Mouse (Mus musculus) embryonic fibroblast, embryonic 13.5 days (primary cell): ENCODE results near the gene Ipo11. TPM values are rescaled to one million over a fixed set of nuclear protein-coding genes. Genes with fewer than 3 reads are reported as not detected.
"Not testable (repeated sequence)": the region's sequence is repeated elsewhere in the genome, so short reads cannot be mapped to it uniquely, and the experiment has no call there.

Experiments
- H3K27ac ChIP-seq: 2 replicates; pipeline ENCODE4 v1.5.1; 2012; ENCODE audit warnings: low read length, control low read depth, inconsistent platforms; ENCODE audit not compliant: insufficient read depth
- H3K4me1 ChIP-seq: 2 replicates; pipeline ENCODE4 v1.6.1; 2011; ENCODE audit warnings: low read length; ENCODE audit not compliant: control insufficient read depth, insufficient read depth
- H3K4me3 ChIP-seq: 2 replicates; pipeline ENCODE4 v1.5.1; 2011; ENCODE audit warnings: mild to moderate bottlenecking, control low read depth, low read length; ENCODE audit not compliant: insufficient read depth
- CTCF ChIP-seq: IDR thresholded peaks from 2 replicates; pipeline ENCODE4 v1.5.1; 2011; ENCODE audit warnings: mild to moderate bottlenecking, control low read depth, low read length, moderate library complexity, borderline replicate concordance; ENCODE audit not compliant: insufficient read depth
- POLR2A ChIP-seq: IDR thresholded peaks from 2 replicates; pipeline ENCODE4 v1.6.1; 2011; ENCODE audit warnings: low read depth, mild to moderate bottlenecking, control low read depth, low read length, moderate library complexity
- polyA plus RNA-seq: library from polyadenylated mRNA; stranded (reverse); fragments of >200 nt; gene quantifications from 2 replicates; pipeline ENCODE4 v1.2.4, GENCODE M21; 2011; ENCODE audit warnings: low read depth; ENCODE audit not compliant: missing spikeins, insufficient read length

Ipo11 gene
- polyA plus RNA-seq, 1 experiment: 38.1 TPM

- Histone ChIP-seq H3K27ac (no peak overlapping the region), H3K4me1 (no peaks in the 10 kb centered on the region), H3K4me3 (no peak overlapping the region)
- TF ChIP-seq POLR2A (no peak), CTCF (no peak)
These were observed 29.5 kb downstream of the Ipo11 start for GRCm38 (mm10) chr13:106907273-106907672.

GRCm38 (mm10) chr13:106905154-106905553, 31.6 kb downstream of the Ipo11 start:
- not testable (repeated sequence) for H3K27ac ChIP-seq, H3K4me3 ChIP-seq, H3K4me1 ChIP-seq

- Histone ChIP-seq H3K4me3 (no peak overlapping the region), H3K4me1 (no peaks in the 10 kb centered on the region), H3K27ac (no peak overlapping the region)
- no peak for TF ChIP-seq POLR2A
These were observed 32.1 kb downstream of the Ipo11 start for GRCm38 (mm10) chr13:106904637-106905036.

GRCm38 (mm10) chr13:106894284-106894683, 42.5 kb downstream of the Ipo11 start:
- TF ChIP-seq POLR2A: no peak
- TF ChIP-seq CTCF: no peak
- Histone ChIP-seq H3K4me1 (no peaks in the 10 kb centered on the region), H3K4me3 (no peak overlapping the region), H3K27ac (no peak overlapping the region)

GRCm38 (mm10) chr13:106893701-106894100, 43.1 kb downstream of the Ipo11 start:
- no peak overlapping the region for H3K27ac ChIP-seq
- TF ChIP-seq POLR2A (no peak), CTCF (no peak)
- H3K4me3 ChIP-seq: no peak overlapping the region
- H3K4me1 ChIP-seq: no peaks in the 10 kb centered on the region

DNA sequence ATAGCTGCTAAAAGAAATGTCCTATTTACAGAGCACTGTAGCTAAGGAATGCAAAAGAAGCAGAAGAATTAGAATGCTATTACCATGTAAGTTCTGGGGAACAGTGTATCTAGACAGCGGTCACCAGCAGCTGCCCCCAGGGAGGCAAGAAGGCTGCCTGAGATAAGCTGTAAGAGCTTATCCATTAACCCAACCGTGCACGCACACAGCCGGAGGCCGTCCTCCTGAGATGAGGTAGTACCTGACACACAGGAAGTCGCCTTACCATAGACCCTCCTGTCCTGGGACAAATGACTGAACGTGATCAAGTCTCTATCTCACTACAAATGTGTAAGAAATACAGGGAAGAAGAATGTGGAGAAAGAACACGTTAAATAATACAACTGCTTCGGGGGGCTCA, 43.6 kb downstream of the Ipo11 start:
- Histone ChIP-seq H3K27ac (no peak overlapping the region), H3K4me1 (no peaks in the 10 kb centered on the region), H3K4me3 (no peak overlapping the region)
- TF ChIP-seq POLR2A (no peak), CTCF (no peak)

GRCm38 (mm10) chr13:106887364-106887763, 49.4 kb downstream of the Ipo11 start:
- H3K4me3 ChIP-seq: no peak overlapping the region
- TF ChIP-seq POLR2A (no peak), CTCF (no peak)
- no peaks in the 10 kb centered on the region for H3K4me1 ChIP-seq
- no peak overlapping the region for H3K27ac ChIP-seq

DNA sequence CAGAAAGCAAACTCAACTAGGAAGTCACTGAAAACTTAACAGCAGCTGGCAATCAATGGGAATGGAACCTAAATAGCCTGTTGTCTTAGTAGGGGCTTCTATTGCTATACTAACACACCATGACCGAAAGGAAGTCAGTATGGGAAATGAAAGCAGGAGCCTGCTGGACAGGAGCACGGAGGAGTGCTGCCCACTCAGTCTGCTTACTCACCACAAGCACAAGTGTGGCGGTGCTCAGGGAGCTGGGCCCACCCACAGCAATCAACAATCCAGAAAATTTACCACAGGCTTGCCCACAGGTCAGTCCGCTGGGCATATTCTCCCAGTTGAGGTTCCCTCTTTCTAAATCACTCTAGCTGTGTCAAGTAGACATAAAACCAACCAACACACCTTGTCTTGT, 52.5 kb downstream of the Ipo11 start:
- H3K4me1 ChIP-seq: no peaks in the 10 kb centered on the region
- no peak overlapping the region for H3K4me3 ChIP-seq
- TF ChIP-seq CTCF (no peak), POLR2A (no peak)
- no peak overlapping the region for H3K27ac ChIP-seq

GRCm38 (mm10) chr13:106876278-106876677, 60.5 kb downstream of the Ipo11 start:
- TF ChIP-seq POLR2A (no peak), CTCF (no peak; the same call in 1 of the 2 replicates)
- H3K27ac ChIP-seq: no peak overlapping the region
- no peak overlapping the region for H3K4me3 ChIP-seq
- H3K4me1 ChIP-seq: no peaks in the 10 kb centered on the region

- TF ChIP-seq POLR2A: no peak
- no peak for TF ChIP-seq CTCF
- no peak overlapping the region for H3K27ac ChIP-seq
- H3K4me1 ChIP-seq: no peaks in the 10 kb centered on the region
- no peak overlapping the region for H3K4me3 ChIP-seq
These were observed 71.2 kb downstream of the Ipo11 start for GRCm38 (mm10) chr13:106865547-106865946.

DNA sequence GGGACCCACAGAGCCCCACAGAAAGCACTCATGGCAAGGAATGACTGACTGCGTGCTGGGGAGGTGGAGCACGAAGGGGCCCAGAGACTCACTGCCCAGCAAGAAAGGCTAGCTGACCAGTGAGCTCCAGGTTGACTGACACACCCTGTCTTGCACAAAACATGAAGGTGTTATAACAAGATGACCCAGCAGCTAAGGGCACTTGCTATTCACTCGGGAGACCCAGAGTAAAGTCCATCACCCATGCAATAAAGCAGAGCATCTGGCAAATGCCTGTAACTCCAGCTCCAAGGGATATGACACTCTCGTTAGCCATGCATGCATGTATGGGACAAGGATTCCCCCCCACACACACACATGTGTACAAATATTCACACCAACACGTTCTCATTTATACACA, 78.0 kb downstream of the Ipo11 start:
- Histone ChIP-seq H3K27ac (no peak overlapping the region), H3K4me1 (no peaks in the 10 kb centered on the region), H3K4me3 (no peak overlapping the region)
- TF ChIP-seq CTCF: no peak
- no peak for TF ChIP-seq POLR2A
